Mouse (Mus musculus) induced T-regulatory cell, adult 2 months (primary cell): ENCODE results near the gene Olfr222.
A peak's percentile ranks its signal among the peaks of the same experiment; 100 is the strongest.
"Not testable (repeated sequence)": the region's sequence is repeated elsewhere in the genome, so short reads cannot be mapped to it uniquely, and the experiment has no call there.

Experiments
- DNase-seq: peaks from one replicate; pipeline ENCODE4 v3.0.0-alpha.2; 2012; ENCODE audit warnings: low read depth

Gene Olfr222

GRCm38 (mm10) chr11:59576135-59576534 lies at the start of gene Olfr222:
TSS of gene Olfr222 (minus strand) at chr11:59576235.
- not testable (repeated sequence) for DNase-seq

DNA sequence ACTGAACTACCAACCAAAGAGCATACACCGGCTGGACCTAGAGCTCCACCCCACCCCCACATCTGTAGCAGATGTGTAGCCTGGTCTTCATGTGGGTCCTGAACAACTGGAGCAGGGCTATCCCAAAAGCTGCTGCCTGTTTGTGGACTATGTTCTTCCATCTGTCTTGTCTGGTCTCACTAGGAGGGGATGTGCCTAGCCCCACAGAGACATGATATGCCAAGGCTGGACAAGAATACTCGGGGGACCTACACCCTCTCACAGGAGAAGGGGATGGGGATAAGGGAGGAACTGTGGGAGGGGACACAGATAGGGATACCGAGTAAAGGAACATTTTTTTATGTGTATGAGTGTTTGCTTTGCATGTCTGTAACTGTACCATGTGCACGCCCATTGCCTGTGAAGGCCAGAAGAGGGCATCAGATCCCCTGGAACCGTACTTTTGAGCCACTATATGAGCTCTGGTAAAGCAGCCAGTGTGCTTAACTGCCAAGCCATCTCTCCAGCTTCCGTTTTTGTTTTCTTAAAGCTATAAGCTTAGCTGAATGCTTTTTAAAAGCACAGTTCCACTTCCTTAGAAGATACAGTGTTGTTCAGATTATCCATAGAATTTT lies 48.1 kb upstream of the Olfr222 start:
- DNase-seq = peak; percentile 71

GRCm38 (mm10) chr11:59622214-59622613 lies 46.2 kb upstream of the Olfr222 start:
- DNase-seq = no peak

DNA sequence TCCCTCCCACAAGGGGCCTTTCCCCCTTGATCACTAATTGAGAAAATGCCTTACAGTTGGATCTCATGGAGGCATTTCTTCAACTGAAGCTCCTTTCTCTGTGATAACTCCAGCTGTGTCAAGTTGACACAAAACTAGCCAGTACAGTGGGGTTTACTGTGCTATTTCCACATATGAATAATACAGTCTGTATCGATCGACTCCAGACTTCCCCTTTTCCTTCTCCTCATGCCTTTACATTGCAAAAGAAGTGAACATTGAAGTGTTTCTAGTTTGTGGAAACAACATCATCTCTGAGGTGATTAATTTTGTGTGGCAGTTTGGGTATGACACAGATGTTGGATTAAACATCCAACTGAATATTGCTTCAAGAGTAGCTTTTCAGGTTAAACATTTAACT lies 41.0 kb upstream of the Olfr222 start:
- not testable (repeated sequence) for DNase-seq

DNA sequence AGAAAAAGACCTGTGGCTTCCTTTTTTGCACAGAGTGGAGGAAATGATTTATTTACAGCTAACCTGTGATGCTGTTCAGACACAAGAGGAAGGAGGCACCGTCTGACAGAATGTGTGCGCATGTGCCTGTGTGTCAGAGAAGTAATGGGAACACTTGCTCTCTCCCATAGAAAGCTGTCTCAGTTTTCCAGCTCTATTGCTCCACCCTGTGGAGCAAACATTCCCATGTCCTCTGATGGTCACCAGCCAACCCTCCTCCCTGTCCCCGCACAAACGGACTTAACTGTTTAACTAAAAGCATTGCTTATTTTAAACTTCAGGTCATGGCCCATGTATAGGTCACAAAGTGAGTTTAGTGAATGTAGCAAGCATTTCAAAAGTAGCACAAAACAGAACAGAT lies 38.1 kb upstream of the Olfr222 start:
- DNase-seq = no peak

GRCm38 (mm10) chr11:59611646-59612045 lies 35.6 kb upstream of the Olfr222 start:
- no peak for DNase-seq

DNA sequence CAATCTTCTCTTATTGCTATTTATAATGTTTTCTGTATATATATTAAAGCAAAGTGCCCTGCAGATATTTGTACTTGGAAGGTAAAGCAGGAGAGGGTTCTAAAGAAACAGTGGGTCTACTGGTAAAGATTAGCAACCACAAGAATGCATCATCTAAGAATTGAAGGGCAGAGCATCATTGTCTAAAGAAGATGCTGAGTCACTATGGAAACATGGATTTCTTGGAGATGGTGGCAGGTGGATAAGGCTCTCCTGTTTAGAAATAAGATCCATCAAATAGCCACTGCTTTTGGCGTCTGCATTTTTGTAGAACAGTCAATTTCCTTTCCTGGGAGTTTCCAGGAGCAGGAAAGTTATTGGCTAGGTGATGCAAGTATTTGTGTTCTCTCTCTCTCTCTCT lies 26.3 kb upstream of the Olfr222 start:
- DNase-seq = no peak

DNA sequence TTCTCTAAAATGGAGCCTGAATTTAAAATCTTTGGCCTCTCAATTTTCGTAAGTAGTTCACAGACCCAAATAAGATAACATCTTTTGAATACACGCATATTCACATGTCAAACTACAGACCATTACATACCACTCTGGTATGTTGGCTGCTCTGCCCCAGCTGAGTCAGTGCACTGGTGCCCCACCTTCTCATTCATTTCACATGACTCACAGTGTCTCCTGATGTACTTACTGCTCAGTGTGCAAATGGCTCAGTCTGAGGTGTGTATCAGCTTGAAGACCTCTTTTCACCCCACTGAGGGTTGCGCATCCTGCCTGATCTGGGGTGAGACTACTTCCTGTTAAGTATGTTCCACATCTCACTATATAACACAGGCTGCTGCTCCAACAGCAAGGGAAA lies 24.8 kb upstream of the Olfr222 start:
- no peak for DNase-seq

- DNase-seq = no peak
Observed at GRCm38 (mm10) chr11:59599211-59599610, 23.2 kb upstream of the Olfr222 start.

- no peak for DNase-seq
Observed at GRCm38 (mm10) chr11:59596950-59597349, 20.9 kb upstream of the Olfr222 start.

DNA sequence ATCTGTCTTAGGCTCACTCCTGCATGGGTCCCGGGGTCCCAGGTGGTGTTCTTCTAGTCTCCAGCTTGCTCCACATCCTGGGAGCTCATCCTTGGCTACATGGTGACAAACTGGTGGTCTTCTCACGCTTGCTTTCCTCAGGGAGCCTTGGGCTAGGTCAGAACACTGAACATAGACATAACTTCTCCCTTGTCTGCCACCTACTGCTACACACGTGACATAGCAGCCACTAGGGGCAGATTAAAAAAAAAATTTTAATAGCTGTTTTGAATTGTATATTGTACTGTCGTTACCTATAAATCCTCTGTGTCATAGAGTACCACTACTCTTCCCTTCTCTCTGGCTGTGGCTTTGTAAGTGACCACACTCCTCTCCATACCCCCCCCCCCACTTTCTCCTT lies 20.1 kb upstream of the Olfr222 start:
- DNase-seq = no peak

DNA sequence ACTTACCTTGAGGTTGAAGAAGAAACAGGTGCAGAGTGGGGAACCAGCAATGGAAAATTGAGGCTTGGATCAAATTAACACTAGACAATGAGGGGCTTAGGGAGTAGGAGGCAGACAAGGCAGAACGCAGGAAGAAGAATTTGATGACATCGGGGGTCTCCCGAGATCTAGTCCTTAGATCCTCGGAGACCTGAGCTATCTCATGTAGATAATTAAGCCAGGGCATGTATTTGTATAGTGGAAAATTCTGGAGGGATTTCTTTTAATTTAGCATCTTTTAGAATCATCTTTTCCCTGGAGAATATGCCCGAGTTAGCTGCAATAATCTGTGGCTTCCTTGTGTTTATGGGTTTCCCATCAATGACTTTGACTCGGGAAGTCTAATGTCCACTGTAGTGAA lies 17.2 kb upstream of the Olfr222 start, which contains the start of gene Olfr223:
Olfr223 (minus strand) TSS at position 101 of the 400 bp plus-strand sequence.
- no peak for DNase-seq

GRCm38 (mm10) chr11:59589496-59589895 lies 13.5 kb upstream of the Olfr222 start:
- DNase-seq = no peak

- DNase-seq = peak; percentile 18
Observed at GRCm38 (mm10) chr11:59584539-59584938, 8.5 kb upstream of the Olfr222 start.

DNA sequence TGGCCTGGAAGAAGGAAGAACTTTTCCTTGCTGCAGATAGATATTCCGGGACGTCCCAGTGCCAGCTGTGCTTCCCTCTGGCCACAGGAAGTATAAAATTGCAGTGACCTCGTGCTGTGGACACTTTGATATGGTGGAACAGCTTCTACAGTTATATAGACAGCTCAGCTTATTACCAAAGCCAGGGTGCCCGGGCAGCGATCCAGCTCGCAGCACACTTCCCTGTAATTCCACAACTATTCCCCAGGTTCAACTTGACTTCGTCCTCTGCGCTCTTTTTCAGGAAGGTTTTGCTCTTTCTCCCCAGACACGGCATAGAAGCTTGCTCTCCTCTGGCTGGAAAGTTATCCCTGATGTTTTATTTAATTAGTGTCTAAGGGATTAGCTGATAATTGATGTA lies 309 bp downstream of the Olfr222 start:
- no peak for DNase-seq

DNA sequence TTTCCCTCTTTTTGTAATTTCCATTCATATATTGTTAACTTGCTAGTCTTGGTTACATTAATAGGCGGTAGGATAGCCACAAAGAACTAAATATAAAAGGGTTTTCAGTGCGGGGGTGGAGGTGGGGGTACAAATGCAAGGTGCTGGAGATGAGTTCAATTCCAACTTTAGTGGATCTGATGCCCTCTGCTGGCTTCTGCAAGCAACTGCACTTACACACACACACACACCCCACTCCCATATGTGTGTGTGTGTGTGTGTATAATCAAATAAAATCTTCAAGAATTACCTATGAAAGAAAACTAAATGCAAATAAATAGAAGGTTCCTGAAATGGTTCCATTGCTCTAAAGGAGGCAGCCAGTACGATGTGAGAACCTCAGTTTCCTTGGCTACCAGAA lies 6.7 kb downstream of the Olfr222 start:
- peak; percentile 31 for DNase-seq

GRCm38 (mm10) chr11:59562837-59563236 lies 13.2 kb downstream of the Olfr222 start:
- DNase-seq = no peak

GRCm38 (mm10) chr11:59562336-59562735 lies 13.7 kb downstream of the Olfr222 start:
- no peak for DNase-seq

GRCm38 (mm10) chr11:59560906-59561305 lies 15.1 kb downstream of the Olfr222 start:
- DNase-seq = no peak

DNA sequence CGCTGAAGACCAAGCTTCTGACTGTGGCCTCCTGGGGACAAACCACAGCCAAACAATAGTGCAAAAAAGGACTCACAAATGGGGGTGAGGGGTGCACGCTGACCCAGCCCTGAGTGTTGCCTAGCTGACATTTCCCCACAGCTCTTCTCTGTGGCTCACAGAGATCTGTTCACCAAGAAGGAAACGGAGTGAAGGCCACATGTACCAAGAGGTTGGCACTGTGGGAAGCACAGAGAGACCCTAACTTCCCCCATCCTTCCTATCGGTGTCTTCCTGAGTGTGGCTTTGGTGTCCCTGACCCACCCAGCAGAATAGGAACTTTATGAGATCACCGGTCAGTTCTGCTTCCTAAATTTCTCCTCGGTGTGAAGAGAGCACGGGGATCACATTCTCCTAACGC lies 21.5 kb downstream of the Olfr222 start:
- DNase-seq = no peak

- DNase-seq = no peak
Observed at GRCm38 (mm10) chr11:59554127-59554526, 21.9 kb downstream of the Olfr222 start.

- no peak for DNase-seq
Observed at GRCm38 (mm10) chr11:59544005-59544404, 32.0 kb downstream of the Olfr222 start.

DNA sequence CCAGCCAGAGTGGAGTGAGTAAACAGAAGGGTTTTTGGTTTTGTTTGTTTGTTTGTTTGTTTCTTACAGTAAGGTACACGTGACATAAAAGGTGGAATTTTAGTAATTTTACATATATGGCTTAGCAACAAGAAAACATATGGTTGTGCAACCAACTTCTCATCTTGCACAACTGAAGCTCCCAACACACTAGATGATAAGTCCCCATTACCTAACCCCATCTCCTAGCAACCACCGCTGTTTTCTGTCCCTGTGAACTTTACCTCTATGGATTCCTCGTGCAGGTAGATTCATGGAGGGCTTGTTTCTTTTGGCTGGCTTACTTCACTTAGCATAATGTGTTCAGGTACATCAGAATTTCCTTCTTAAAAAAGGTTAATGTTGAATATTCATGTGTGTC lies 32.7 kb downstream of the Olfr222 start:
- no peak for DNase-seq

DNA sequence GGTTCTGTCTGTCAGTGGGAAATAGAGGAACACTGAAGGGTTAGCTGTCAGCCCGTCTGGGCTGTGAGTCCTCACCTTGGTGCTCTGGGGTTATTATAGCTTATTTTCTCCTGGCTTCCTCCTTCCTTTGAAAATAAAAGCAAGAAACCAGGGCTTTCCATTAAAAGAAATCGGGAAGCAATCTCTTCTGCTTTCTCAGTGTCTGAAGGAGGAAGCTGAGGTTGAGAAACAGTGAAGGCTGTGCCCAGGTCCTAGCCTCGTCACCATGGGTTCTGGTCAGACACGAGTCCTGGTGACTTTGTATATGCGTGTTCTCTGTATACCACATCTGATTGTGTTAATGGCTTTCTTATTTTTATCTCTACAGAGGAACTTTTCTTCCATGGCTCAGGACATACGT lies 33.6 kb downstream of the Olfr222 start:
- no peak for DNase-seq
